Mouse (Mus musculus): ENCODE results near the gene Islr.
"Not testable (repeated sequence)": the region's sequence is repeated elsewhere in the genome, so short reads cannot be mapped to it uniquely, and the experiment has no call there.

Gene Islr

DNA sequence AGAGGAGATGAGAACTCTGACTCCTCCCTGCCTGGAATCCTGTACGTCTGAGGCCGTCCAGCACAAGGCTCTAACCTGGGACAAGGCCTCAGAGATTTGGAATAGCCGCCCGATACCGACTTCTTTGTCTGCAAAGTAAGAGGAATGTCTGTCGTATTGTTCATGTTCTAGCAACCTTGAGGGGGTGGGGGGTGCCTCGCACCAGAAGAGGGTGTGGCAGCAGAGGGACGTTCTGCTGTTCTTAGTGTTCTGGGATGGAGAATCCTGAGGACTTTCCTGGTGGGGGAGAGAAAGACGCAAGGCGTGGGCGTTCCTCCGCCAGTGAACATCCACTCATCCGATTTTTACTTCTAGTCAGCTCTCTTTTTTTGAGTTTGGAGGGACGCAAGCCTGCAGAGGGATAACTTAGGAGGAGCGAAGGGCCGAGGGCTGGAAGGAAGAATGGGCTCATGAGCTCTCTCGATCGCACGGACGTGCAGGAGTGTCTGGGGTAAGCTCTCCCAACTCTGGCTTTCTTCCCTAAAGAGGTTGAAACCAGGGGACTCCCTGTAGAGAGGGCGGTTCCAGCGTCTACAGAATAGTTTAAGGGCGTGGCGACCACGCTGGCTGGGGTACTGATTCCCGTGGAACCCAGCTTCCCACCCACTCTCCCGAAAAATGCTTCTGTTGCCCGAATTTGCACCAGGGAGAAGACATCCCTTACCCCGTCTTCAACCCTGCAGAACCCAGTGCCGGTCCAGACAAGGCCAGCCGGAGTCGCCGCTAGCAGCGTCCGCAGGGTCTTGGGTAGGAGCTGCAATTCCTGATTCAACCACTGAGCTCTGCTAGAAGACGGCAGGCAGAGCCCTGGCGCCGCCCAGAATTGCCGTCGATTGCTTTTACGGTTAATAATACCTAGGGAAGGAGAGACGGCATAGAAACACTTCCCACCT is at the start of gene Islr, which contains the start of gene Islr2:
Gene Islr, minus strand, starts transcription at position 791 of the 932 bp plus-strand sequence.
Gene Islr2, minus strand, starts transcription at position 804 of the 932 bp plus-strand sequence.
- peak; percentile 37 to 65 for DNase-seq (ENCODE audit: low spot score in 2 of 2)

DNA sequence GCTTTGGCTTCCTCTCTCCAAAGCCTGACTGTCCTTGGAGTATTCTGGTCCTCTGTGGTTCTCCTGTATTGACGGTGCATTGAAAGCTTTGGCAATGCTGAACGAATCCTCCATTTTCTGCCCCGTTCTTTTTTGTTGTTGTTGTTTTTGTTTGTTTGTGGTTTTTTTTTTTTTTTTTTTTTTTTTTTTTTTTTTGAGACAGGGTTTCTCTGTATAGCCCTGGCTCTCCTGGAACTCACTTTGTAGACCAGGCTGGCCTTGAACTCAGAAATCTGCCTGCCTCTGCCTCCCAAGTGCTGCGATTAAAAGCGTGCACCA is 49.7 kb upstream of the Islr start:
- DNase-seq (ENCODE audit: low spot score in 2 of 2) = not testable (repeated sequence)

DNA sequence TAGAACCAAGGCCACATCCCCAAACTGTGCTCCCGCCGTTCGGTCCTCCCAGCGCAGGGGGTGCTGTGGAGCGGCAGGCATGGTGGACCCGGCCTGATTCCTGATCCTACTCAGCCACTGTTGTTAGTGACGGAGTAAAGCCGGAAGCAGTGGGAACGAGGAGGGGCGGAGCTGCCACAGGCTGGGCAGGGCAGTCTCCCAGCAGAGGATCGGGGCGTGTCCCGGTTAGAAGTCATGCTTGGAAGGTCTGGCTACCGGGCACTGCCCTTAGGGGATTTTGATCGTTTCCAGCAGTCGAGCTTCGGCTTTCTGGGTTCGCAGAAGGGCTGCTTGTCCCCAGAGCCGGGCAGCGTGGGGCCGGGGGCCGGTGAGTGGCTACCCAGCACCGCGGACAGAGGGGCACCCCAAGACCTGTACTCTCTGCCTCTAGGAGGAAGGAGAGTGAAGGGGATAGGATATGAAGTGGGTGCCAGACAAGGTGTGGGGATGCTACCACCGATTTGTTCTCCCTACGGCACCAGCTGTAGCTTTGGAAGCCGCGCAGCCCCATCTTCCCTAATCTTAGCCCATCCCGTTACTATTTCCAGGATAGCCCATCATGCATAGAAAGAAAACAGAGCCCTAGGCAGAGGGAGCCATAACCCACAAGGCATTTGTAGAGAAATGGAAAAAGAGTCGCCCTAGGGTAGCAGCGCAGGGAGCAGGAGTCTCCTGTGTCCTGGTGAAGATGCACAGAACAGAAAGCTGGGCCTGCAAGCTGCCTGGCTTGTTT is 49.1 kb upstream of the Islr start, which contains the start of gene Stoml1:
Gene Stoml1, plus strand, starts transcription at position 132 of the 772 bp plus-strand sequence.
- peak; percentile 88 for DNase-seq (ENCODE audit: low spot score in 2 of 2)

DNA sequence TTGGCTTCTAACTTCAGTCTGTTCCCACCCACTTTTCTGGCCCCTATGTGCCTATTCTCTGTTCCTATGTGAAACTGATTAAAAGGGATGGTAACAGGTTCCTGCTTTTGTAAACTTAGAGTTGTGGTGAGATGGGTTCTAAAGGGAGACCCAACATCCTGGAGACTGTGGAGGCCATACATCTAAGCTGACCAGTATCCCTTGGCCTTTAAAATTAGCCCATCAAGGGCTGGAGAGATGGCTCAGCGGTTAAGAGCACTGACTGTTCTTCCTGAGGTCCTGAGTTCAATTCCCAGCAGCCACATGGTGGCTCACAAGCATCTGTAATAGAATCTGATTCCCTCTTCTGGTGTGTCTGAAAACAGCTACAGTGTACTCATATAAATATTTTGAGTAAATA is 46.6 kb upstream of the Islr start:
- not testable (repeated sequence) for DNase-seq (ENCODE audit: low spot score in 2 of 2)

DNA sequence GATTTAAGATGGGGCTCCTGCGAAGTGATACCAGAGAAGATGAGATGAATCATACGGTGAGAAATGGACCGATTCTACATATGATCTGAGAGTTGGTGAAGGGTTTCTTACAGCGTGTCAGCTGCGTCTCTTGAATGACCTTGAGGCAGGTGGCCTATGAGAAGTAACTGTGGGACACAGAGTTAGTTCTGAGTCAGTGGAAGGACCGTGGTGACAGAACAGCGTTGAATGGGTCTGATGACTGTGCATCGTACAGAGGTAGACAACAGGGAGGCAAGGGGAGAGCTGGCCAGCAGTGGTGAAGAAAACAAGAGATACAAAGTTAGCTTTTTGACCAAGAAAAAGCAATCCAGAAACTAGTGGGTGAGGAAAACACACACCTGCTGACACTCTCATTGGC is 46.2 kb upstream of the Islr start:
- no peak for DNase-seq (ENCODE audit: low spot score in 2 of 2)

DNA sequence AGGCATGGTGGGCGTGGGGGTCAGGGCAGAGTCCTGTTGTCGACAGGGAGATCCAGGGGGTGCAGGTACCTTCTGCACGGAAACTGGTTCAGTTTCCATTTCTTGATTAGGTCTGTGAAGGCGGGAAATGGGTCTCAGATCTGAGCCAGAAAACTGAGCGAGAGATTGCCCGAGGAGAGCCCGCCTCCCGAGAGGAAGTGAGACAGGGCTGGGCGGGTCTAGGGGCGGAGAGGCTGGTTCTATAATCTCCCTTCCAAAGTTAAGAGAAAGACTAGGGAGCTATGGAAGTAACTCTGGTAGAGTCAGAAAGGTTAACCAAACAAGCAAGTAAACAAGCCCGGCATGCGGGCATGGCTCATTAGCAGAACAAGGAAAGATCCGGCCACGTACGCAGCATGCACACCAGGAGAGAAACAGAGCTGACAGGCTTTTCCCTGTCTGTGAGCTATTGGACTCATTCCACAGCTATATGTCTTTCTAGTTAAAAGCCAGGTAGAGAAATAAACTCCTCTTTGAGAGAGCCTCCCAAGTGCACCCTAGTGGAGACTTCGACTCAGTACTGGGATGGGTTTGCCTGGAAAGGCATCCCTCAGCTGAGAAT is 45.6 kb upstream of the Islr start, which contains the start of gene Pml:
Gene Pml, minus strand, starts transcription at position 195 of the 601 bp plus-strand sequence.
- DNase-seq (ENCODE audit: low spot score in 2 of 2) = peak in 1 of 2 experiments; percentile 51

DNA sequence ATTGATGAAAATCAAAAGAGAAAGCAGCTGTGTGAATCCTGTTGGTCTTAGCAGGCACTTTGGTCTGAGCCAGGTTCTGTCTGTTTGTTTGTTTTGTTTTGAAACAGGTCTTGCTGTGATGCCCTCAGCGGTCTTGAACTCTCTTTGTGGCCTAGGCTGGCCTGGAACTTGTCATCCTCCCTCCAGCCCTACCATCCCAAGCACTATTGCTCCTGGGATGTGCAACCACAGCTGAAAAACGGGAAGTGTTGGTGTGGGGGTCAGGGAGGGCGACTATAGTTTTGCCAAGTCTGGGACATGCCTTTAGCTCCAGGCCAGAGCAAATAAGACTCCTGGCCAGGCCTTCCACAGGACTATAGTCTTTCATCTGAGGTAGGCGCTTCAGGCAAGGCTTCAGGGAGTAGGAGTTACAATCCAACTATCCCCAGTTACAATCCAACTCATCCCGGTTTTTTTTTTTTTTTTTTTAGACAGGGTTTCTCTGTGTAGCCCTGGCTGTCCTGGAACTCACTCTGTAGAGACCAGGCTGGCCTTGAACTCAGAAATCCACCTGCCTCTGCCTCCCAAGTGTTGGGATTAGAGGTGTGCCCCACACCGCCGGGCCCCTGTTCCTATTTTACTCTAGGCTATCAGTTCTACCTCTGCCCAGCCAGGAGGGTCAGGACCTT is 44.8 kb upstream of the Islr start:
- DNase-seq (ENCODE audit: low spot score in 2 of 2) = no peak

DNA sequence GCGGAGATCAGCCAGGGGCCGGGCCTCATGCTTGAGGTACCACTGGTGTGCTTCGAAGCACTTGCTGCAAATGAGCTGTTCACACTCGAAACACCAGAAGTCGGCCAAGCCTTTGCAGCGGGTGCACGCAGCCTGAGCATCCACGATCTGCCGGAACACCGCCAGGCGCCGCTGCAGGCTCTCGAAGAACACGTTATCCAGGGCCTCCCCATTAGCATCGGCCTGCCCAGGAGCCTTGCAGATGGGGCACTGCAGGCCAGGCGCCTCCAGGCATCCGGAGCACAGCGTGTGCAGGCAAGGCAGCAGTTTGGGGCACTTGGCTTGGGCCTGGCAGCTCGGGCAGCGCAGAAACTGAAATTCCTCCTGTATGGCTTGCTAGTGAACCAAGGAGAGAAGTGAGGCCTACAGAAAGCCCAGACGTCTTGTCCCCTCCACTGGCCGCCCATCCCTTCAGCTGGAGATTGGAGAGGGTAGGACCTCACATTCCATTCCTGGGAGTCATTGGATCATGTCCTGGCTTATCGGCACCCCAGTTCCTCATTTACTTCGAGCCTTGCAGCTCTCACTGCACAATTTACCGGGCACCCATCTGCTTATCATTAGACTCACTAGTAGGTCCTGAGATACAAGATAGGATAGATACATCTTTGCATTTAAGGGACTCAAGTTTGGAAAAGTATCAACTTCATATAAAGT is 43.1 kb upstream of the Islr start:
- peak; percentile 70 to 76 for DNase-seq (ENCODE audit: low spot score in 2 of 2)

DNA sequence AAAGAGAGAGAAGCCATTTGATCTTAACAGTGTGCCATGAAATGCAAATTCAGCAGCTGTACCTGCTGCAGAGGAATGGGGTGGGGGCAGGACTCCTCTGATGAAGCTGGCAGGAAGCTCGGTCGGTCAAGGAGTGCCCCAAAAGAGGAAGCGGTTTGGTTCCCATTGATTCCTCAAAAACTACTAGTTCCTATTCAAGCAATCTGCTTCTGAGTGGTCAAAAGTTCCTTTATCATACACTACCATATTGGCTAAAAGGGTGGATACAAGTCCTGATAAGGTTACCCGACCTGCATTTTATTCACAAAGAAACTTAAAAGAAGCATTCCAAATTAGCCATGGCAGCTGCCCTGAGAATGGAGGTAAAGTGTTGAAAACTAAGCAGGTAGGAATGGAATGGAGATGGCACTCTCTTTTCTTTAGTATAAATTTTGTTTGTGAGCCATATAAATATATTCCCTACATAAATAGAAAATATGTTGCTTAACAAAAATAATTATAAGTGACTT is 42.0 kb upstream of the Islr start:
- DNase-seq (ENCODE audit: low spot score in 2 of 2) = no peak

DNA sequence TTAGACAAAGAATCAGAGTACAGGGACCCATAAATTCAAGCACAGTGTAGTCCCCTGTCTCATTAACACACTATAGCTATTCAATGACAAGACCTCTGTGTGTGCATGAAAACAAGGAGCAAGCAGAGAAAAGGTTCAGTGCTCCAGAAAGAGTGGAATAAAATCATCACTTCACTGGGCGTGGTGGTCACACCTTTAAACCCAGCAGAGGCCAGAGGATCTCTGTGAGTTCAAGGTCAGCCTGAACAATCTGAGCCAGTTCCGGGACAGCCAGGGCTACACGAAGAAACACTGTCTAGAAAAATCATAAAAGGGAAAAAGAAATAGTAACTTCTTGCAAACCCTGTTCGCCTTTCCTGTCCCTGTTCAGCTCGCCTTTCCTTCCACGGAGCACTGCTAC is 39.6 kb upstream of the Islr start:
- no peak for DNase-seq (ENCODE audit: low spot score in 2 of 2)

DNA sequence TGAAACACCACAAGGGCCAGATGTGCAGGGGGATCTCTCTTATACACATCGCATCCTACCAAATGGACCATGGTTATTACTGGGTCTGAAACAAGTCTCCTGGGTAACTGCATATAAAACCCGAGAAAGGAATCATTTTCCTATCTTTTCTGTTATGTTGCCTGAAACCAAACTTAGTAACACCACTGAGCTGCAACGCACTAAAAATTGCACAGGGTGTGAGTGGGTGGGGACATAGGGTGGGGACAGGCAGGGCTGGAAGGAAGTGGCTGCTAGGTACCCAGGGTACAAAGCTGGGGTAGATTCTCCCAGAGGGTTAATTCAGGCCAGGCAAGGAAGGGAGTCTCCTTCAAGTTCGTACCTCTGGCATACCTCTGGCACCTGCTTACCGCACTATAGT is 38.6 kb upstream of the Islr start:
- no peak for DNase-seq (ENCODE audit: low spot score in 2 of 2)

DNA sequence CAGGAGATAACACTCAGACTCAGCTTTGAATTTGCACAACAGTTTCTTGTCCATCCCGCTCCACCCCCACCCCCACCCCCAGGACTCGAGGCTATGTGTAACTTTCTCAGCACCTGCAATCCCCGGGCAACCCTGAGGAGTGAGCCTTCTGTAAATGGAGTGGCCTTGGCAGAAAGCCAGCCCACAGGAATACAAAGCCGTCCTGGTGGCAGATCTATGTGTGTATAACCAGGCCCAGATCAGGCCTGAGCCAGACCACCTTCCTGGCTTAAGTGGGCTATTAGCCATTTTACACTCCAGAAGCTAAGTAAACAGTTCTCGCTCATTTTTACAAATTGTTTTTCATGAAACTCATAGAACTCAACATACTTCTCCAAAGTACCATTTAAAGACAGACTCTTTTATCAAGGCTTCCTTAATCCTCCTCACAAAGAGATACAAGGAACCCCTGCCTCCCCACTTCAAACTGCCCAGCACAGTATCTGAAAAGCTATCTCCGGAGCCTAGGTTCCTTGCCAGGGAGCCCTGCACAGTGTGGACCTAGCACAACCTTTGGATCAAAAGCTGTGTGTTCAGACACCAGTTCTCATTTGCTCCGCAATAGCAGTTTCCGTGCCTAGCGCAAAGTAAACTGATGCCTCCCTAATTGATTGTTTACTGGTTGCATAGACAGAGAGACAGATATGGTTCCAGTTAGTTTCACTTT is 37.8 kb upstream of the Islr start:
- DNase-seq (ENCODE audit: low spot score in 2 of 2) = no peak

DNA sequence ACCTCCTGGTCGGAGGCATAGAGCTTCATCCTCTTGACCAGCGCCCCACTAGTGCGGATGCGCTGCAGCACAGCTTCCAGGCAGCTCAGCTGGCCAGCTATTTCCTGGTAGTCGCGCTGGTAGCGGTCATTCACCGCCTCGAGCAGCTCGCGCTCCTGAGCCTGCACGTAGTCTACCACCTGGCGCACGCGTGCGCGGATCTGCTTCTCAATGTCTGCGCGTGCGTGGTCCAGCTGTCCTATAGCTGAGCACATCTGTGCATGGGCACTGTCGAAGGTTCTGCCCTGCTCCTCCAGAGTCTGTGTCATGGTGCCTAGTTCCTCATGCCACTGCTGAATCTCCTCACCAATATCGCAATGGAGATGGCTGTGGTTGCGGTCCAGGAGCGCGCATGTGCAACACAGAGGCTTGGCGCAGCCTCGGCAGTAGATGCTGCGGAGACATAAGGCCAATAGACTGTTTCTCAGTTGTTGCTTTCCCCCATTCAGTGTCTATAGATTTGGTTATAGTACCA is 30.5 kb upstream of the Islr start:
- DNase-seq (ENCODE audit: low spot score in 2 of 2) = no peak

DNA sequence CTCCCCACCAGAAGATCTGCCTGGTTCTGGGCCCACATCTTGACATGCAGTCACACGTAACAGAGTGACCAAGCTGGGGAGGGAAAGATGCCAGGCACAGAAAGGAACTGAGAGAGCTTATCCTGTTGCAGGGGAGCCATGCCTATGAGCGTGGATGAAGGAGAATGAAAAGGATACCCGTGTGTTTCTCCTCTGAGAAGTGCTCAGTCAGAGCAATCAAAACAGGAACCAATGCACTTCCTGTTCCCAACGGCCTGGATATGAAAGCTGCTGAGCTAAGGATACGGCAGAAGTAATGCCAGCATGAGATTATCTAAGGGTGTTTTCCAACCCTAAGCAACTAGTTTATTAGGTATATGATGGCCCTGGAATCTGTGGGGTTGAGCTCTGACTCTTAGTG is 28.3 kb upstream of the Islr start:
- DNase-seq (ENCODE audit: low spot score in 2 of 2) = no peak

DNA sequence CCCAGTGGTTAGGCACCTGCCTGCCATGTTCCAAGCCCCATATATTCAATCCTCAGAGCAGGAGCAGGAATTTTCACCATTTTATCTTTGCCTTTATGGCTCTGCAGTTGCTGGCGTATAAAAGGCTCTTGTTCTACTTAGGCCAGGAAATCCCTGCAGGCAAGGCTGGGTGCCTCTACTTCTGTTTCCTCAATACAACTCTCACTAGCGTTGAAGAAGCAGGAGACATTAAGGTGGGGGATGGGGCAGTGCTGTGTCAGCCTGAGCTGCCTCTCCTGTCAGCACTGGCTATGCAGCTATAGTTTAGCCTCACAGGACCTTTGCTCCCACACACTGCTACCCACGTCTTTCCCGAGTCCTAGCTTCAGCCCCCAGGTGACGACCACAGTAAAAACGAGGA is 27.6 kb upstream of the Islr start:
- DNase-seq (ENCODE audit: low spot score in 2 of 2) = no peak

DNA sequence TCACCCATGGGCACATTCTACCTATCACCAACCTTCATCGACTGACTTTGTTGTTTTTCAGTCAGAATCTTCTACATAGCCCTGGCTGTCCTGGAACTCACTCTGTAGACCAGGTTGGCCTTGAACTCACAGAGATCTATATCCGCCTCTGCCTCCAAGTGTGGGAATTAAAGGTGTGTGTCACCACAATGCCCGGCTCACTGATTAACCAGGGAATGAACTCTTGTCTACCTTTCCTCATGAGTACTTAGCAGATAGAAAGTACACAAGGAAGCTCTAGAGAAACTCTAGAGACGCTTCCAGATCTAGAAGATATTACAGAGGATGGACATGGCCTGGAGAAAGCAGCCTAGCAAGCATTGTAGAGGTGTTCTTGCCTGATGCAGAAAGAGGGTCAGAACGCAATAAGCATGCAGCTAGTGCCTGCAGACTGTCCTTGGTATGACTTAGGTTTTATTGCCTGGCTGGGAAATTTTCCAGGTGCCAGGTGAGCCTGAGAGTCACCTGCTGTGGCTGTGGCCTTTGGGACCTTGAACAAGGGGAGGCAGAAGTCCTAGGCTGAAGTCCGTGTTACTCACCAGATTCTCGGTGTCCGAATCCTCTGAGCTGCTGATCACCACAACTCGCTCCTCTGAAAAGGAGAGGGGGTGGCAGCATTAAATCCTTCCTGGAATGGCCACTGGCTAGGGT is 24.8 kb upstream of the Islr start:
- DNase-seq (ENCODE audit: low spot score in 2 of 2) = no peak

DNA sequence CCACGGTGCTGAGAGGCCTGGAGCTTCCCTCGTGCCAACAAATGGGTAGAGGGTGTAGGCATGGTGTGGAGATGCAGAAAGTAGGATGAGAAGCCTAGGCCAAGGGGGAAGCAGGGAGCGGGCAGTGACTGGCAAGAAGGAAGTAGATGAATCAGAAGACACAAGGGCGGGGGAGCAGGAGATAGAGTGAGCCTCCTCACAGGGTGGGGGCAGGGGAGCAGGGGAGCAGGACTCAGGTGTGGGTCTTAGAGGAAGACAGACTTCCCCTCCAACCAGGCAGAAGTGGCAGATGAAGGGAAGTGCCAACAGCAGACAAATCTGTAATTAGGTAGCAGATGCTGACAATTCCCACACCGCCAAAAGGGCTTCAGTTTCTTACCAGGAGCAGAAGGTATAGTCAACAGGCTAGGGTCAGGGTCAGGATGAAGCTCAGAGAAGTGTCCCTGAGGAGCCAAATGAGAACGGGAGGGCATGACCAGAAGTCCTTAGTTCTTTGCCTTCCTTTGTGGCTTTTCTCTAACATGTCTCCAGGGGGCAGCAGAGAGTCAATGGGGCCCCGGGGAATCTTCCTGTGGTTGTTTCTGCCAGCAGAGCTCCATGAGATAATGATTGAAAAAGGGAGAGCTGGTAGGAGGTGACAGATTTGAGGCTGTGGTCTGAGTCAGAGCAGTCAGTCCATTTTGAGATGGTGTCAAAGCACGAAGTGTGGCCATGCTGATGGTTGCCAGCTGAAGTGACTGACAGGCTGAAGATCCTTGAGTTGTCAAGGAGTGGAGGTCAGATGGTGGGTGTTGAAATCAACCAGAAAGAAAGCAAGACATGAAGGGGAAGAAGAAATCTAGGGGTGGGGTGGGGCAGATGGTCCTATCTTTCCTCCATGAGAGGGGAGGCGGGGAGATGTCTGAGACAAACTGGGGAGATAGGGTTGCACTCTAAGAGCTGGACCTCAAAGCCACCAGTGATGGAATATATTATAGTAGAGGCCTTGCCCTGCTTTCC is 22.1 kb upstream of the Islr start:
- DNase-seq (ENCODE audit: low spot score in 2 of 2) = peak in 1 of 2 experiments; percentile 46

DNA sequence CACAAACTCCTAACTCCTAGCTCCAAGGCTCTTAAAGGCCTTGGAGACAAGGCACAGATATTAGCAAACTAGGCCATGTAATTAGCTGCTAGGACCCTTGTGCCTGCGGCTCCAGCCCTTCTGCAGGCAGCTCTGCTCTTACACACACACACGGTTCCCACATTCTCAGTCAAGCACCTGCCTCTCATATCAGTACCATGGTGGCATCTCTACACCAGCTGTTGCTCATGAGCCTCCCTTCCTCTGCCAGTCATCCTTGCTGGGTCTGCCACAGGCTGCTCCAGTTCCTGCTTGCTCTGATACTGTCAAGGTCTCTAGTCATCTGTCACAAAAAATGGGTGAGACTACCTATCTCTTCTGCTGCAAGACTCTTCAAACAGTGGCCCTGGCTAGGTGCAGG is 20.2 kb upstream of the Islr start:
- no peak for DNase-seq (ENCODE audit: low spot score in 2 of 2)

Measured in frontal cortex, postnatal 10 days (tissue).